Mouse (Mus musculus) C3H10T1/2 (cell line): Measurements from ENCODE around the gene Marveld3. TPM values are rescaled to one million over a fixed set of nuclear protein-coding genes. Genes with fewer than 3 reads are reported as not detected.

Experiments
- polyA plus RNA-seq, 2 experiments: library from polyadenylated mRNA; unstranded; fragments of >200 nt; fragmentation: generic; extraction: Trizol; gene quantifications; one replicate each; pipeline ENCODE4 v1.2.1; 2012; ENCODE audit warnings: missing spikeins in 2 of 2

The Marveld3 gene
- polyA plus RNA-seq = under 1 TPM in 1 of 2 experiments, not detected in 1; 0.04 TPM

DNA sequence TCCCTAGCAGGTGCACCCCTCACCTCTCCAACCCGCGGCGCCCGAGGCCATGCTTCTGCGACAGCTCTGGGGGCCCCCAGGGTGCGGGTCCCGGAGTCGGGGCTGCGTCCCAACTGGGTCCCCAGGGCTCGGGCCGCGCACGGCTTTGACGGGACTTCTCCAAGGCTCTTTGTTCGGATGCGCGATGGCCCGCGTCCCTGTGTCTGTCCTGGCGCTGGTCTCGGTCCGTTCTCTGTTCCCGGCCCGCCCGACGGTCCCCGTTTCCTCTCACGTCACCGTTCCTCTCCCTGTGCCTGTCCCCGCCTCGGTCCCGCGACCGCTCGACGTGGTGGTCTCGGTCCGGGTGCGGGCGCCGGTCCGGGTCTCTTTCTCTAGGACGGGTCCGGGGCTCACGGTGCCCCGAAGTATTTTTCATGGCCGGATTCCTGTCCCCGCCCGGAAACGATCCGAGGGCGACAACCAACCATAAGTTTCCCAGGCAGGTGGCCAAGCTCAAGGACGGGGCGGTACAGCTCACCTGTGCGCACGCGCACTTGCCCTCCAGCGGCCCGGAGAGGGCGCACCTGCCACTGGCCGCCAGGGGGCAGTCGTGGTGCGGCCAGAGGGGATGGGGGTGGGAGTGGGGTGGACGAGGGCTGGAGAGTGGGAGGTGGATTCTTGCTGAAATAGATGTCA is at the start of gene Marveld3:
Marveld3 (minus strand) TSS at position 511 of the 675 bp plus-strand sequence.

DNA sequence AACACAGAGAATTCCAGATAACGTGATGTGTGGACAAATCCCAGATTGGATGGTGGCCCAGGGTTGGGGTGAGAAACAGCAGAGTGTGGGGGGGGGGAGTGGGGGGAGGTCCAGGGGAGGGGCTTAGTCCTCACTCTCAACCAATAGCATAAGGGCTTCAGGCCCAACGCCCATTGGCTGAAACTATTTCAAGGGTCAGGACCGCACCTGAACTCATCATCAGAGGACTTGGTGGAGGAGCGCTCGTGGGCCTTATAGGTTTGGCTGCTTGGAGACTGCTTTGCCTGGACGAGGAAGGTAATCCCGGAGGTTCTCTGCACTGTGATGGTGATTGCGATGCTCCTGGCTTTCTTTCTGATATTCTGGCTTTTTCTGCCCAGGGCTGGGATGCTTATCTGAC is 28.2 kb upstream of the Marveld3 start, which contains the start of gene Tat:
Tat (plus strand) TSS at position 214 of the 400 bp plus-strand sequence.

Other genes with a start within 250 kb of the Marveld3 start
- 1 to 10 TPM; 4.4 to 7.7 TPM for gene Atxn1l, start 224.5 kb downstream of the Marveld3 start, polyA plus RNA-seq
- gene Ap1g1, start 183.6 kb downstream of the Marveld3 start, polyA plus RNA-seq = 10 to 100 TPM in 1 of 2 experiments, 1 to 10 TPM in 1; 3.8 to 22.8 TPM
- 1 to 10 TPM in 1 of 2 experiments, under 1 TPM in 1; 0.29 to 3.7 TPM for gene Phlpp2, start 93.7 kb downstream of the Marveld3 start, polyA plus RNA-seq
- gene Tat, start 28.2 kb upstream of the Marveld3 start, polyA plus RNA-seq = not detected
- gene Chst4, start 77.5 kb upstream of the Marveld3 start, polyA plus RNA-seq = under 1 TPM; 0.05 to 0.11 TPM
- gene Zfp612, start 117.5 kb upstream of the Marveld3 start, polyA plus RNA-seq = not detected
- gene Gm21964, start 139.0 kb upstream of the Marveld3 start, polyA plus RNA-seq = not detected
- gene Gm17720, start 140.6 kb upstream of the Marveld3 start, polyA plus RNA-seq = not detected
- not detected for gene Calb2, start 206.0 kb upstream of the Marveld3 start, polyA plus RNA-seq